Mouse (Mus musculus): ENCODE data around the gene Gbf1. TPM values are rescaled to one million over a fixed set of nuclear protein-coding genes. Genes with fewer than 3 reads are reported as not detected.

Gbf1 gene
- polyA plus RNA-seq, 1 experiment from 2014 or later: 60.4 TPM

DNA sequence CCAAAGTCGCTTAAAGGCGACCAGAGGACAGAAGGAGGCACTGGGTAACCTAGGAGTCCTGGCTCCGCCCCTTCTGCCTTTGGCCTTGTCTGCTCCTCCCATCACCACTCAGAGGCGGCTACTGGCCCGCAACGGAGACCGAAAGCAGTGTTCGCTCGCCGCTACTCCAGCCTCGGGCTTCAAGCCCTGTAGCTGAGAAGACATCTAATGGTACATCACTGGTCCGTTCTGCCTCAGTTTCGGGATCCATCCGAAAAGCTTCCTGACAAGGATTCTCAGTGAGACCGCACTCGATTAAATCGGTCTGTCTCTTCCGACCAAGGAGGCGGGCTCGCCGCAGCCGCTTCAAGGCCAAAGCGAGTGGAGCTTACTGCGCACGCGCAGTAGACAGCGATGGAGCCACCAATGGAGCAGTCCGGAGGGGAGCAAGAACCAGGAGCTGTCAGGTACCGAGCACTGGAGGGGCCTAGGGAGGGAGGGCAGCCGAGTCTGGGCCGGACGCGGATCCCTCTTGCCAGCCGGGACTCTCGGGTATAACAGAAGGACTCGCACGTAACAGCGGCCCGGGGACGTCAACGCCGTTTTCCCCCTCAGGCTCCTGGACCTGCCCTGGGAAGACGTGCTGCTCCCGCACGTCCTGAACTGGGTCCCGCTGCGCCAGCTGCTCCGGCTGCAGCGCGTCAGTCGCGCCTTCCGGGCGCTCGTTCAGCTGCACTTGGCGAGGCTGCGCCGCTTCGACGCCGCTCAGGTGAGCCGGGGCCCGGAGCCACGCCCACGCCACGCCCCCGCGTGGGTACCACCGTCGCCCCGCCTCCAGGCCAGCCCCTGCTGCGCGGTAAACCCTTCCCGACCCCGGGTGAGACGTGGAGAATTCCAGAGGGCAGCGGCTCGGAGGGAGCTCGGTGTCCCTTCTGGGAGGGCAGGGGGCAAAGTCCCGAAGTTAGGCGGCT lies 176.0 kb downstream of the Gbf1 start, which contains the start of gene Fbxl15:
Fbxl15 (plus strand) TSS at position 104 of the 950 bp plus-strand sequence.
- peaks cover 40% of the 10 kb centered on the region for H3K27me3 ChIP-seq (replicated peaks; ENCODE audit: control insufficient read depth, insufficient read depth, low read length)
- WGBS: under 1% methylated on average over 71 of the region's 81 CpGs

DNA sequence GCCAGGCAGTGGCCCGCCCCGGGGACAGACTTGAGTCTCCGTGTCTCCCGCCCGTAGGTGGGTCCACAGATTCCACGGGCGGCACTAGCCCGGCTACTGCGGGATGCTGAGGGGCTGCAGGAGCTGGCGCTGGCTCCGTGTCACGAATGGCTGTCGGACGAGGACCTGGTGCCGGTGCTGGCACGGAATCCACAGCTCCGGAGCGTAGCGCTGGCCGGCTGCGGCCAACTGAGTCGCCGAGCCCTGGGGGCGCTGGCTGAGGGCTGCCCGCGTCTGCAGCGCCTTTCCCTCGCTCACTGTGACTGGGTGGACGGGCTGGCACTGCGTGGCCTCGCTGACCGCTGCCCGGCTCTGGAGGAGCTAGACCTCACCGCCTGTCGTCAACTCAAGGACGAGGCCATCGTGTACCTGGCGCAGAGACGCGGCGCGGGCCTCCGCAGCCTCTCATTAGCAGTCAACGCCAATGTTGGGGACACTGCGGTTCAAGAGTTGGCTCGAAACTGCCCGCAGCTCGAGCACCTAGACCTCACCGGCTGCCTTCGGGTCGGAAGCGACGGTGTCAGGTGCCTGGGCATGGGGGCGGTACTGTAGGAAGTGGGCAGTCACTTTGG lies 176.8 kb downstream of the Gbf1 start:
- DNase-seq (ENCODE audit: low spot score): no peak

More for the DNA sequence above, 176.0 kb downstream of the Gbf1 start, which contains the start of gene Fbxl15:
- DNase-seq (ENCODE audit: low spot score) (peak; percentile 97), ATAC-seq (ENCODE audit: low read depth) (peak; percentile 92)
- Histone ChIP-seq H3K4me3 (ENCODE audit: low read depth, low read length) (peak within 1 kb of the TSS; percentile 70), H3K9ac (ENCODE audit: low read depth, low read length) (peak within 1 kb of the TSS; percentile 67), H3K9me3 (ENCODE audit: control insufficient read depth, low read length) (no peaks in the 10 kb centered on the region), H3K27ac (replicated peaks; ENCODE audit: low read depth, low read length) (peak within 1 kb of the TSS; percentile 83), H3K4me2 (ENCODE audit: low read depth, low read length) (peak within 1 kb of the TSS; percentile 99), H3K36me3 (ENCODE audit: control insufficient read depth, insufficient read depth, low read length) (peaks cover 25% of the 10 kb centered on the region), H3K4me1 (ENCODE audit: control insufficient read depth, insufficient read depth, low read length) (peaks cover 14% of the 10 kb centered on the region)

DNA sequence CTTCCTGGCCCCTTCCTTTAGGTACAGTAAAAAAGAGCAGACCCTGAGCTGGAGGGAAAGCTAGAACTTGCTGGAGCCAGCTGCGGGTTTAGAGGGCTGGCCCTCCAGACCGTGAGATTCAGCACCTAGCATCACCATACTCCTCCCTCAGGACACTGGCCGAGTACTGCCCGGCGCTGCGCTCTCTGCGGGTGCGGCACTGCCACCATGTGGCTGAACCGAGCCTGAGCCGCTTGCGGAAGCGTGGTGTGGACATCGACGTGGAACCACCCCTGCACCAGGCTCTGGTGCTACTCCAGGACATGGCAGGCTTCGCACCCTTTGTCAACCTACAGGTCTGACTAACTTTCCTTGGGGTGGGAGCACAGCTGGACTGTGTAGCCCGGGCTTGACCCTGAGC lies 177.6 kb downstream of the Gbf1 start:
- no peak; the same call in 1 of the 2 replicates for ATAC-seq (ENCODE audit: low read depth)
- peaks cover 24% of the 10 kb centered on the region for H3K27me3 ChIP-seq (replicated peaks; ENCODE audit: control insufficient read depth, insufficient read depth, low read length)

More for the DNA sequence above, 176.8 kb downstream of the Gbf1 start:
- Histone ChIP-seq H3K9ac (ENCODE audit: low read depth, low read length) (peak overlapping the region; percentile 67), H3K4me3 (ENCODE audit: low read depth, low read length) (peak overlapping the region; percentile 70), H3K27me3 (replicated peaks; ENCODE audit: control insufficient read depth, insufficient read depth, low read length) (peaks cover 32% of the 10 kb centered on the region), H3K4me2 (ENCODE audit: low read depth, low read length) (peak overlapping the region; percentile 99), H3K4me1 (ENCODE audit: control insufficient read depth, insufficient read depth, low read length) (peaks cover 14% of the 10 kb centered on the region), H3K27ac (replicated peaks; ENCODE audit: low read depth, low read length) (peak overlapping the region; percentile 83; the same call in 1 of the 2 replicates), H3K36me3 (ENCODE audit: control insufficient read depth, insufficient read depth, low read length) (peaks cover 25% of the 10 kb centered on the region), H3K9me3 (ENCODE audit: control insufficient read depth, low read length) (no peaks in the 10 kb centered on the region)
- WGBS: 2% methylated on average over 26 of the region's 54 CpGs
- 0 out of 2 replicates have a peak, but pooled peaks have one; percentile 3 for ATAC-seq (ENCODE audit: low read depth)

DNA sequence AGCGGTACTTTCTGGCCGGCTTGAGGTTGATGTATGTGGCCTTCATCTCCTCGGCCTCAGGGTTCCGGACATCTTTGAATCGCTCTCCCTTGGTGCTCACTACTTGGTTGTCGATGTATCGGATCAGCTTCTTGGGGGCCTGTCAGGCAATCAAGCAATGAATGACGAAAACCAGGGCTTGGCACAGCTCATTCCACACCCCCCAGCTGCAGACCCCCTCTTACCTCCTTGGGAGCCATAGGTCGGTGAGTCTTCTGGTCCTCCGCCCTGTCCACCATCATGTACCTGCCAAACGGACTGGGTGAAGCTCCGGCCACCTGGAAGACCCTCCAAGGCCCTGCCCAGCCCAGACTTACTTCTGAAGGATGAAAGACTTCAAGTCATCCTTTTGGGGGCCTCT lies 178.4 kb downstream of the Gbf1 start:
- no peak for DNase-seq (ENCODE audit: low spot score)
- peaks cover 16% of the 10 kb centered on the region for H3K27me3 ChIP-seq (replicated peaks; ENCODE audit: control insufficient read depth, insufficient read depth, low read length)
- no peak overlapping the region for H3K27ac ChIP-seq (replicated peaks; ENCODE audit: low read depth, low read length)
- peaks cover 25% of the 10 kb centered on the region for H3K36me3 ChIP-seq (ENCODE audit: control insufficient read depth, insufficient read depth, low read length)
- WGBS: 91% methylated on average over 12 of the region's 12 CpGs
- ATAC-seq (ENCODE audit: low read depth): no peak
- no peak overlapping the region for H3K9ac ChIP-seq (ENCODE audit: low read depth, low read length)
- H3K4me3 ChIP-seq (ENCODE audit: low read depth, low read length): no peak overlapping the region
- H3K4me2 ChIP-seq (ENCODE audit: low read depth, low read length): no peak overlapping the region
- no peaks in the 10 kb centered on the region for H3K9me3 ChIP-seq (ENCODE audit: control insufficient read depth, low read length)
- H3K4me1 ChIP-seq (ENCODE audit: control insufficient read depth, insufficient read depth, low read length): peaks cover 14% of the 10 kb centered on the region

More for the DNA sequence above, 177.6 kb downstream of the Gbf1 start:
- Histone ChIP-seq H3K4me1 (ENCODE audit: control insufficient read depth, insufficient read depth, low read length) (peaks cover 14% of the 10 kb centered on the region), H3K27ac (replicated peaks; ENCODE audit: low read depth, low read length) (no peak overlapping the region), H3K4me3 (ENCODE audit: low read depth, low read length) (0 out of 2 replicates have a peak overlapping the region, but pooled peaks have one; percentile 70), H3K4me2 (ENCODE audit: low read depth, low read length) (peak overlapping the region; percentile 99), H3K9ac (ENCODE audit: low read depth, low read length) (no peak overlapping the region), H3K9me3 (ENCODE audit: control insufficient read depth, low read length) (no peaks in the 10 kb centered on the region), H3K36me3 (ENCODE audit: control insufficient read depth, insufficient read depth, low read length) (peaks cover 25% of the 10 kb centered on the region)
- peak; percentile 71 for DNase-seq (ENCODE audit: low spot score)
- 8% methylated on average over 12 of the region's 16 CpGs for WGBS

DNA sequence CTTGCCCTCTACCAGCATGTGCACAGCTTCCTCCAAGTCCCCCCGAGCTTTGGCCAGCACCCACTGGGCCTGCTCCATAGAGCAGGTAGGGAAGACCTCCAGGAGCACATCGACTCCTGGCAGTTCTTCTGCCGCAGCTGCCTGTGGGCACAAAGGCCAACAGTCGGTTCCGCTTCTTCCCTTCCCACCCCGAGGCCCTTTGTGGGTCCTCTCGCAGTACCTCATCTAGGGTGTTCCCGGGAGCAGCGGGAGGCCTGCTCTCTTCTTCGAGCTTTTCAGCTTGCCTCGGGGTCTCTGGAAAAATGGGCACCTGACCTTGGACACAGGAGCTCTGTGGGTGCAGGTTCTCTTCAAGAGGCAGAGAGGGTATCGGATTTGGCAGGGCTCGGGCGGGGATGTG lies 179.0 kb downstream of the Gbf1 start:
- 81% methylated on average over 13 of the region's 14 CpGs for WGBS
- peaks cover 10% of the 10 kb centered on the region for H3K27me3 ChIP-seq (replicated peaks; ENCODE audit: control insufficient read depth, insufficient read depth, low read length)
- no peak overlapping the region for H3K9ac ChIP-seq (ENCODE audit: low read depth, low read length)
- H3K27ac ChIP-seq (replicated peaks; ENCODE audit: low read depth, low read length): no peak overlapping the region
- no peak overlapping the region for H3K4me3 ChIP-seq (ENCODE audit: low read depth, low read length)
- H3K4me2 ChIP-seq (ENCODE audit: low read depth, low read length): no peak overlapping the region
- H3K9me3 ChIP-seq (ENCODE audit: control insufficient read depth, low read length): no peaks in the 10 kb centered on the region
- peaks cover 25% of the 10 kb centered on the region for H3K36me3 ChIP-seq (ENCODE audit: control insufficient read depth, insufficient read depth, low read length)
- DNase-seq (ENCODE audit: low spot score): no peak
- H3K4me1 ChIP-seq (ENCODE audit: control insufficient read depth, insufficient read depth, low read length): peaks cover 14% of the 10 kb centered on the region
- ATAC-seq (ENCODE audit: low read depth): no peak

DNA sequence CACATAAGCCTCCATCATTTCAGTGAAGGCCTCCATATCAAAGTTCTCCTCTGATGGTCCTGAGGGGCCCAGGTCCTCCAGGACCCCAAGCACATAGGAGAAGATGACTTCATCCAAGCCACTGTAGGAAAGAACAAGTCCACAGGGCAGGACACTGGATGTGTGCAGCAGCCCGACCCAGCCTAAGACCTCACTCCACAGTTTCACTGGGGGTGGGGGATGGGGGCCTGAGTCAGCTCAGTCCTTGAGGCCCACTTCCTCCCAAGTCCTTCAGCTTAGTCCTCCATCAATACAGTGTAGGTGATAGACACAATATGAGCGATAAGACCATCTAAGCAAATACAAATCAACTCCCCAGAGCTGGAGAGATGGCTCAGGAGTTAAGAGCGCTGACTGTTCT lies 179.6 kb downstream of the Gbf1 start:
- Histone ChIP-seq H3K9me3 (ENCODE audit: control insufficient read depth, low read length) (no peaks in the 10 kb centered on the region), H3K4me2 (ENCODE audit: low read depth, low read length) (no peak overlapping the region), H3K36me3 (ENCODE audit: control insufficient read depth, insufficient read depth, low read length) (peaks cover 25% of the 10 kb centered on the region), H3K4me1 (ENCODE audit: control insufficient read depth, insufficient read depth, low read length) (peaks cover 9% of the 10 kb centered on the region), H3K27ac (replicated peaks; ENCODE audit: low read depth, low read length) (no peak overlapping the region), H3K27me3 (replicated peaks; ENCODE audit: control insufficient read depth, insufficient read depth, low read length) (peaks cover 4% of the 10 kb centered on the region), H3K4me3 (ENCODE audit: low read depth, low read length) (no peak overlapping the region), H3K9ac (ENCODE audit: low read depth, low read length) (no peak overlapping the region)
- WGBS: 68% methylated on average over 3 of the region's 3 CpGs
- ATAC-seq (ENCODE audit: low read depth) (no peak), DNase-seq (ENCODE audit: low spot score) (no peak)

DNA sequence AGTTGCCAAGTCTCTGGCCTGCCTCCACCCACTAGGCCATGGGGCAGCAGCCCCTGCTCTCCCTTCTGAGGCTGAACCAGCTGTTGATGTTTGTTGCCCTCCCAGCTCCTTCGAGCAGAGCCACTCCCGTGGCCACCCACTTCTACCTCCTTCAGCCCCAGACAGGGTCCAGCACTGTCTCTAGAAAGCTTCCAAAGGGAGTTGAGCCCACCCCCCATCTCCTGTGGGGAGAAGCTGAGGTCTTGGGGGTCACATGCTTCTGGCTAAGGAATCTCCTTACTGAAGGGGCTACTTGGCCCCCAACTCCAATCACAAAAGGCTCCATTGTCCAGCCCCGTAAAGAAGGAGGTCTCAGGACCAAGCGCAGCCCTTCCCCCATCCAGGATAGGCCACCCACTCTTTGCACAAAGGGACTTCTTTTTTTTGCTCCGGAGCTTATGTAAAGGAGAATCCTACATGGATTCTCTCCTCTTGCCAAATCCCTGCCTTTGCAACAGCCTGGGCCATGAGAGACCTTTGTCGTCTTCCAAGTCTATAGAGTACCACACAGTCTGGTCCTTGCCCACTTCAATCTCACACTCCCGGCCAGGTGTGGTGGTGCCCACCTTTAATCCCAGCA lies 180.5 kb downstream of the Gbf1 start:
- 31% methylated on average over 7 of the region's 7 CpGs for WGBS
- DNase-seq (ENCODE audit: low spot score) (no peak), ATAC-seq (ENCODE audit: low read depth) (no peak)
- Histone ChIP-seq H3K4me2 (ENCODE audit: low read depth, low read length) (no peak overlapping the region), H3K9me3 (ENCODE audit: control insufficient read depth, low read length) (no peaks in the 10 kb centered on the region), H3K36me3 (ENCODE audit: control insufficient read depth, insufficient read depth, low read length) (peaks cover 25% of the 10 kb centered on the region), H3K27me3 (replicated peaks; ENCODE audit: control insufficient read depth, insufficient read depth, low read length) (no peaks in the 10 kb centered on the region), H3K4me3 (ENCODE audit: low read depth, low read length) (no peak overlapping the region), H3K9ac (ENCODE audit: low read depth, low read length) (no peak overlapping the region), H3K27ac (replicated peaks; ENCODE audit: low read depth, low read length) (no peak overlapping the region), H3K4me1 (ENCODE audit: control insufficient read depth, insufficient read depth, low read length) (peaks cover 11% of the 10 kb centered on the region)

DNA sequence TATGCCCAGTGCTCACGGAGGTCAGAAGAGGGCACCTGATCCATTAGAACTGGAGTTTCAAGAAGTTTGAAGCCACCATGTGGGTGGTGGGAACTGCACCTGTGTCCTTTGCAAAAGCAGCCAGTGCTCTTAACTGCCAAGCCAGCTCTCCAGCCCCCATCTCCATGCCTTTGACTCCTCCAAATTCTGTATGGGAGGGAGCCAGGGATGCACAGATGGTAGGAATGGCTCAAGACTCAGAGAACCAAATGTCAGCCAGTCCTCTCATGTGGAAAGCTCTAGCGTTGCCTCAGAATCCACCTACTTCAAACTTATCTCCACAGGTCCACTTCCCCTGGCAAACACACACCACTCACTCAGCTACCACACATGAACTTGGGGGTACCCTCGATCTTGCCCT lies 181.6 kb downstream of the Gbf1 start:
- WGBS: 91% methylated on average over 3 of the region's 3 CpGs
- ATAC-seq (ENCODE audit: low read depth) (no peak), DNase-seq (ENCODE audit: low spot score) (no peak)
- Histone ChIP-seq H3K4me1 (ENCODE audit: control insufficient read depth, insufficient read depth, low read length) (peaks cover 12% of the 10 kb centered on the region), H3K36me3 (ENCODE audit: control insufficient read depth, insufficient read depth, low read length) (peaks cover 25% of the 10 kb centered on the region), H3K27ac (replicated peaks; ENCODE audit: low read depth, low read length) (no peak overlapping the region), H3K9ac (ENCODE audit: low read depth, low read length) (no peak overlapping the region), H3K9me3 (ENCODE audit: control insufficient read depth, low read length) (no peaks in the 10 kb centered on the region), H3K27me3 (replicated peaks; ENCODE audit: control insufficient read depth, insufficient read depth, low read length) (no peaks in the 10 kb centered on the region), H3K4me3 (ENCODE audit: low read depth, low read length) (no peak overlapping the region), H3K4me2 (ENCODE audit: low read depth, low read length) (no peak overlapping the region)
